Mouse (Mus musculus): Measurements from ENCODE around the gene C1ql1. TPM values are rescaled to one million over a fixed set of nuclear protein-coding genes. Genes with fewer than 3 reads are reported as not detected.
A peak's percentile ranks its signal among the peaks of the same experiment; 100 is the strongest.

C1ql1 gene
- total RNA-seq, 2 experiments from 2014 or later: 0.36 to 0.55 TPM

DNA sequence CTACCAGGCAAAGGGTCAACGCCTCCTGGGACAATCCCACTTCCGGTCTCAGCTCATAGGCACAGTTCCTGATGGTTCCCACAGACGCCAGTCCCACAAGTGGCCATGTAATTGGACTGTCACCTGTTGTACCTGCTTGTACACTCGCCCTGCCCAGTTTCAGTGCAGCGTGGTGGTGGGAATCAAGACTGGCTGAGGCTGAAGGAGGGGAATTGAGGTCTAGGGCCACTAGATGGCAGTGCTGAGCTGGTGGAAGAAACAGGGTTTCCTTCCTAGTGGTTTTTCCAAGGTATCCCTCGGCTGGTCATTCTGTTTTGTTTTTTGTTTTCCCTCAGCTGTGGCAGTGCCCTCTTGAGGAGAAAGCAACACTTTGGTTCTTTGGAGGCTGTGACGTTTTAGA is 45.7 kb downstream of the C1ql1 start, which contains the start of gene Gfap:
TSS of gene Gfap (minus strand) at position 150 of the 400 bp plus-strand sequence.
- DNase-seq: peak; percentile 91

DNA sequence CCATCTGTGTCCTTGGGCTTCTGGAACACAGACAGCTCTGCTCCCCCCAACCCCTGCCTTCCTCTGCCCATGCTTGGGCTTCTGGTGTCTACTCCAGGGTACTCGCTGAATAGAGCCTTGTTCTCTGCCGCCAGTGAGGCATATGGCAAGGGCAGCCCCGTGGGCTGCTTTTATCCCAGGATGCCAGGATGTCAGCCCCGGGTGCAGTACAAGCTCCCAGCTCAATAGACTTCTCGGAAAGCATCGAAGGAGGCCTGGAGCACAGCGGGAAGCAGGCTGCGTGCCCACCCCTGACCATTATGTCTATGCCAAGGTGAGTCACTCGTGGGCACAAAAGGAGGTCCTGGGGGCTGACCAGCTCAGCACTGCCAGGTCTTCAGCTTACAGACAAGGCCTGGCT is 48.1 kb downstream of the C1ql1 start:
- no peak for DNase-seq

DNA sequence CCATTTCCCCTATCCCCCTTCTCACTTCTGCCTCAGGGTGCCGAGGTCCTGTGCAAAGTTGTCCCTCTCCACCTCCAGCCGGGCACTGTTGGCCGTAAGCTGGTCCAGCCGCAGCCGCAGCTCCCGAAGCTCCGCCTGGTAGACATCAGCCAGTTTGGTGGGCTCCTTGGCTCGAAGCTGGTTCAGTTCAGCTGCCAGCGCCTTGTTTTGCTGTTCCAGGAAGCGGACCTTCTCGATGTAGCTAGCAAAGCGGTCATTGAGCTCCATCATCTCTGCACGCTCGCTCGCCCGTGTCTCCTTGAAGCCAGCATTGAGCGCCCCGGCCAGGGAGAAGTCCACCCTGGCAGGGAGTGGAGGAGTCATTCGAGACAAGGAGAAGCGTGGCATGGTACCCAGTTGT is 49.8 kb downstream of the C1ql1 start:
- no peak for DNase-seq

DNA sequence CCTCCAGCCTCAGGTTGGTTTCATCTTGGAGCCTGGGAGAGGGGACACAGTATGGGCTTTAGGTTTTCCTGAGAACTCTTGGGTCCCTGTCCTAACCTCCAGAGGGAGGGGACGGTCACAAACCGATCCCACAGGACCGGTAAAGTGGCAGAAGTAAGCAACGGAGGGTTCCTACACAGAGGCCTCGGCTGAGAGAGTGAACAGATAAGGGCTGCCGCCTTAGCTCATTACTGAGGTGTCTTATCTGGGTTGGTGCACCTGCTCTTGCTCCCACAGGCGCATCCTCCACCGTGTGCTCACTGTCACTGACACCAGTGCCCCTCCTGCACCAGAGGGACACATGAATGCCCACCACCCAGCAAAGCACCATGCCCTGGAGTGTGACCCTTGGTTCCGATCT is 50.7 kb downstream of the C1ql1 start:
- DNase-seq: no peak

DNA sequence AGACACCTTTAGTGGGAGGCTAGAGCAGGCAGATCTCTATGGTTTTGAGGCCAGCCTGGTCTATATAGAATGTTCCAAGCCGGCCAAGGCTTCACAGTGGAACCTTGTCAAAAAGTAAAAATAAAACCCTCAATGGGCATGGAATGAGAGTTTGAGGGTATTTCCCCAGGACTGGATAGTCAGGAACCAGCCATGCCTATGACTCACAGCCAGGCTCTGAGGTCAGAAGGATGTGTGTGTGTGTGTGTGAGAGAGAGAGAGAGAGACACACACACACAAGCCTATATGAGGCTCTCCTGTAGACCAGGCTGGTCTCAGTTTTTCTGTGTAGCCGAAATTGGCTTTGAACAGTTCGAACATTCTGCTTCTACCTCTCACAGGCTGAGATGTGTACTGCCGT is 51.8 kb downstream of the C1ql1 start:
- no peak for DNase-seq

DNA sequence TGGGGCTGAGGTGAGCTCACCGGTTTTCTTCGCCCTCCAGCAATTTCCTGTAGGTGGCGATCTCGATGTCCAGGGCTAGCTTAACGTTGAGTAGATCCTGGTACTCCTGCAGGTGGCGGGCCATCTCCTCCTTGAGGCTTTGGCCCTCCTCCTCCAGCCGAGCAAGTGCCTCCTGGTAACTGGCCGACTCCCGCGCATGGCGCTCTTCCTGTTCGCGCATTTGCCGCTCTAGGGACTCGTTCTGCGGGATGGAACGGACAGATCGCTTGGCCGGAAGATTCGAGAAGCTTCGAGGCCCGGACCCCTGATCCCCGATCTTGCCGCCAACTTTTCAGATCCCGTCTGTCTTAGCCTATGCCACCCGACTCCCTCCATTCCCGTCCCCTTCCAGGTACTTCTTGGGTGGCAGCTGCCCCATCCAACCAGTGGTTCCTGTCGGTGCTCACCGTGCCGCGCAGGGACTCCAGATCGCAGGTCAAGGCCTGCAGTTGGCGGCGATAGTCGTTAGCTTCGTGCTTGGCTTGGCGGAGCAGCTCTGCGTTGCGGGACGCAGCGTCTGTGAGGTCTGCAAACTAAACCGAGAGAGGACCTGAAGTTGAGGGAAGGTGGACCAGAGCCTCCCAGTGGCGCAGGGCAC is 53.4 kb downstream of the C1ql1 start:
- peak; percentile 64 for DNase-seq

DNA sequence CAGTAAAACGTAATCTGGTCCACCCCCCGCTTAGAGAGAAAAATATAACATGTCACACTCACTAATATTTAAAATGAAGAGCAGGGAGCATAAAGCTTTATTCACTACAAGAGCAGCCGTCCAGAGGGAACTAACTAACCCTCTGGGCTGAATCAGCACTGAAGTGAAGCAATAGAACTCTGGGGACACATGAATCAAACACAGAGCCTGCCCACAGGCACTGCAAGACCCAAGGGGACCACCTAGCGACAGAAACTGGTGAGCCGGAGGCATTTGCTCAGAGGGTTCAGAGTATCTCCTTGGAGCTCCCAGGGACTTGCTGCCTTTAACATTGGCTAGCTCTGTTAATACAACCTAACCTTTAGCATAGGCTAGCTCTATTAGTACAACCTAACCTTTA is 56.4 kb downstream of the C1ql1 start:
- DNase-seq: no peak

Other genes with a start within 250 kb of the C1ql1 start
- 10 to 100 TPM; 21.8 to 23.2 TPM for gene Ccdc43, start 248.9 kb downstream of the C1ql1 start, total RNA-seq (2021)
- 1 to 10 TPM; 6.9 TPM for gene Adam11, start 185.2 kb downstream of the C1ql1 start, total RNA-seq (2021)
- 10 to 100 TPM; 78.3 to 83.0 TPM for gene Gjc1, start 127.0 kb downstream of the C1ql1 start, total RNA-seq (2021)
- 1 to 10 TPM; 9.3 to 9.8 TPM for gene Higd1b, start 110.8 kb downstream of the C1ql1 start, total RNA-seq (2021)
- gene Eftud2, start 65.7 kb downstream of the C1ql1 start, total RNA-seq (2021): 10 to 100 TPM; 71.6 to 78.1 TPM
- gene Ccdc103, start 65.5 kb downstream of the C1ql1 start, total RNA-seq (2021): under 1 TPM in 1 of 2 experiments, not detected in 1; 0.54 TPM
- gene Fam187a, start 61.5 kb downstream of the C1ql1 start, total RNA-seq (2021): not detected
- under 1 TPM; 0.14 to 0.26 TPM for gene Gfap, start 45.8 kb downstream of the C1ql1 start, total RNA-seq (2021)
- gene Kif18b, start 21.6 kb downstream of the C1ql1 start, total RNA-seq (2021): 10 to 100 TPM; 16.7 to 17.8 TPM
- gene Nmt1, start 81.5 kb upstream of the C1ql1 start, total RNA-seq (2021): 10 to 100 TPM; 57.6 to 62.7 TPM
- 10 to 100 TPM; 76.4 to 77.9 TPM for gene Dcakd, start 81.6 kb upstream of the C1ql1 start, total RNA-seq (2021)
- gene Plcd3, start 155.0 kb upstream of the C1ql1 start, total RNA-seq (2021): 10 to 100 TPM; 28.0 to 34.8 TPM
- gene Acbd4, start 155.0 kb upstream of the C1ql1 start, total RNA-seq (2021): 10 to 100 TPM; 25.9 to 29.2 TPM
- 10 to 100 TPM; 14.8 to 15.7 TPM for gene Hexim1, start 169.5 kb upstream of the C1ql1 start, total RNA-seq (2021)
- gene Hexim2, start 185.7 kb upstream of the C1ql1 start, total RNA-seq (2021): 1 to 10 TPM; 4.2 to 4.8 TPM
- 1 to 10 TPM; 7.4 to 8.6 TPM for gene Fmnl1, start 224.4 kb upstream of the C1ql1 start, total RNA-seq (2021)